Mouse (Mus musculus): Measurements from ENCODE around the gene Iqcc. TPM values are rescaled to one million over a fixed set of nuclear protein-coding genes. Genes with fewer than 3 reads are reported as not detected.

The Iqcc gene
- 22.1 TPM for polyA plus RNA-seq (2017; shearing (Covaris generic))

GRCm38 (mm10) chr4:129618786-129619691, at the start of gene Iqcc:
Gene Iqcc (minus strand): TSS chr4:129619099.

GRCm38 (mm10) chr4:129640638-129641467, 22.0 kb upstream of the Iqcc start, which contains the start of gene Txlna:
Gene Txlna (minus strand): TSS chr4:129641065.

GRCm38 (mm10) chr4:129623681-129624091, 4.8 kb upstream of the Iqcc start, which contains the start of gene Ccdc28b:
Gene Ccdc28b (minus strand): TSS chr4:129623947.

GRCm38 (mm10) chr4:129614093-129614492, 4.8 kb downstream of the Iqcc start, which contains the start of gene Dcdc2b:
Gene Dcdc2b (minus strand): TSS chr4:129614257.

GRCm38 (mm10) chr4:129600233-129601158, 18.4 kb downstream of the Iqcc start, which contains the start of the genes Eif3i and Tmem234:
Gene Eif3i (minus strand): TSS chr4:129600648.
Gene Tmem234 (plus strand): TSS chr4:129600668.

GRCm38 (mm10) chr4:129578466-129578865, 40.4 kb downstream of the Iqcc start, which contains the start of gene Fam167b:
Gene Fam167b (minus strand): TSS chr4:129578549.

GRCm38 (mm10) chr4:129573430-129573829, 45.5 kb downstream of the Iqcc start, which contains the start of gene Lck:
Gene Lck (minus strand): TSS chr4:129573641.

Other genes with a start within 250 kb of the Iqcc start
- 5.2 TPM for gene Zbtb8a, start 241.0 kb downstream of the Iqcc start, polyA plus RNA-seq (2017; shearing (Covaris generic))
- gene Zbtb8b, start 178.2 kb downstream of the Iqcc start, polyA plus RNA-seq (2017; shearing (Covaris generic)), result not detected
- gene Bsdc1, start 157.5 kb downstream of the Iqcc start, polyA plus RNA-seq (2017; shearing (Covaris generic)), result 86.3 TPM
- gene Tssk3, start 128.1 kb downstream of the Iqcc start, polyA plus RNA-seq (2017; shearing (Covaris generic)), result not detected
- not detected for gene Fam229a, start 127.9 kb downstream of the Iqcc start, polyA plus RNA-seq (2017; shearing (Covaris generic))
- gene Marcksl1, start 105.5 kb downstream of the Iqcc start, polyA plus RNA-seq (2017; shearing (Covaris generic)), result 10.7 TPM
- 174 TPM for gene Hdac1, start 76.4 kb downstream of the Iqcc start, polyA plus RNA-seq (2017; shearing (Covaris generic))
- 1,237 TPM for gene Lck, start 45.5 kb downstream of the Iqcc start, polyA plus RNA-seq (2017; shearing (Covaris generic))
- 0.50 TPM for gene Fam167b, start 40.5 kb downstream of the Iqcc start, polyA plus RNA-seq (2017; shearing (Covaris generic))
- 167 TPM for gene Eif3i, start 18.5 kb downstream of the Iqcc start, polyA plus RNA-seq (2017; shearing (Covaris generic))
- gene Tmem234, start 18.4 kb downstream of the Iqcc start, polyA plus RNA-seq (2017; shearing (Covaris generic)), result 203 TPM
- 5.6 TPM for gene Dcdc2b, start 4.8 kb downstream of the Iqcc start, polyA plus RNA-seq (2017; shearing (Covaris generic))
- 11.5 TPM for gene Ccdc28b, start 4.8 kb upstream of the Iqcc start, polyA plus RNA-seq (2017; shearing (Covaris generic))
- gene Txlna, start 22.0 kb upstream of the Iqcc start, polyA plus RNA-seq (2017; shearing (Covaris generic)), result 73.9 TPM
- gene Kpna6, start 53.7 kb upstream of the Iqcc start, polyA plus RNA-seq (2017; shearing (Covaris generic)), result 22.9 TPM
- gene Tmem39b, start 77.7 kb upstream of the Iqcc start, polyA plus RNA-seq (2017; shearing (Covaris generic)), result 16.5 TPM
- 146 TPM for gene Khdrbs1, start 123.2 kb upstream of the Iqcc start, polyA plus RNA-seq (2017; shearing (Covaris generic))
- 391 TPM for gene Ptp4a2, start 192.1 kb upstream of the Iqcc start, polyA plus RNA-seq (2017; shearing (Covaris generic))

All from naive thymus-derived CD4-positive, alpha-beta T cell, adult 5 months (primary cell).